Mouse (Mus musculus) urinary bladder, postnatal 14 days (tissue): ENCODE measurements around the gene Rrp7a.
A peak's percentile ranks its signal among the peaks of the same experiment; 100 is the strongest.

Experiments
- DNase-seq: peaks from one replicate; pipeline ENCODE4 v3.0.0; 2021; ENCODE audit warnings: low spot score

The Rrp7a gene

DNA sequence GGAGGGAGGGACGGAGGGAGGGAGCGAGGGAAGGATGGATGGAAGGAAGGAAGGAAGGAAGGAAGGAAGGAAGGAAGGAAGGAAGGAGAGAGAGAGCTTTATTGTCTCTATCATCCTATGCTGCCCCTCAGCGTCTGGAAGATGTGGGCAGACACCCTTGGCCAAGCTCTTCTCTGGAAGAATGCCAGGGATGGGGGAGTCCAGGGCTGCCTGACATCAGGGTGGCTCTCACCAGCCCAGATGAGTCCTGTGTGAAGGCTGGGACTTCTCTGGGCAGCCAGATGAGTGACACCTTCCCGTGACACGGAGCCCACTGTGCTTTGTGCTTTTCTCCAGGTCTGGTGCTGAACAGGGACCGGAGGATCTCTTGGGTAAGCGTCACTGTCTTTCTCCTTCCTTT lies 10.7 kb downstream of the Rrp7a start:
- no peak for DNase-seq

DNA sequence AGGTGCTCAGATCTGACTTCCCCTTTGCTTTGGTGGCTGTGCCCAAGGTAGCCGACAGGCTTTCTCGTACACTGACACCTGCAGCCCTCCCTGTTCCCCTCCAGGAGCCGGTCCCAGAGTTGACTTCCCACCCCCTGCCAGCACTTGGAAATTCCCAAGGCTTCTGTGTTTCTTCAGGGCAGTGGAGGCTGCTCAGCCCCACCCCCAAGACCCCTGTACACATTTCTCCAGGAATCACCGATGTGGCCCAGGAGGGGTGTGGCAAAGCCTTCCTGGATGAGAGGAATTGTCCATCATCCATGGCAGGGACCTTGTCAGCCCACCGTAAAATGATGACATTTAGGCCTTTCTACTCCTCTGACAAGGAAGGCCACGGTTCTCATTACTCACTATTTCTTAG lies 11.3 kb downstream of the Rrp7a start:
- DNase-seq = no peak

DNA sequence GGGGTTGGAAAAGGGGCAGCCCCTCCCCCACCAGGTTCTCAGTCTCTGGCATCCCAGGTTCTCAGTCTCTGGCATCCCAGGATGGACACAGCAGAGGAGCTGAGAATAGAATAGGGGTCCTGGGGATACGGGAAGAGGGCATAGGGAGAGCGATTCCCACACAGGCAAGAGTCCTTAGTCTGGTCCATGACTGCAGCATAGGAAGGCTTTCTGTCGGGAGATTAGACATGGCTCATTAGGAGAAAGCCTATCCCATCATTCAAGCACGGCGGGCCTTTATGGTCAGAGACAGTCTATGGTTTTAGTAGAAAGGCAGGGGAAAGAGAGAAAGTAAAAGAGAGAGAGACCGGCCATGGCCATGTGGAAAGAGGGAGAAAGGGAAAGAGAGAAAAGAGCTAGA lies 14.8 kb downstream of the Rrp7a start:
- no peak for DNase-seq

DNA sequence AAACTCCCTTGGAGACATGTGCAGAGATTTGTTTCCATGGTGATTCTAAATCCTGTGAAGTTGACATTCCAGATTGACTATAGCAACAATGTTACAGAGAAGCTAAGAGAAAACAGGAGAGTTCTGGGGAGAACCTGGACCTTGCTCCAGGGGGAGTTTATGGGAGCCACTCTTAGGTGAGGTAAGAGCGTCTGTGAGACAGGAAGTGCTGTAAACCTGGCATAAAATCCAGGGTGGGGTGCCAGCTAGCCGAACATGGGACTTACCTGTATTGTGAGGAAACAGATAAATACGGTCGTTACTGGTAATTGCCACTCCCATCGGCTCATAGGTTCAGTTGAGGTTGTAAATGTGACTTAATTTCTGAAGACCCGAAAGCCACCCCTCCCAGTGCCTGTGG lies 16.2 kb downstream of the Rrp7a start:
- DNase-seq = no peak

DNA sequence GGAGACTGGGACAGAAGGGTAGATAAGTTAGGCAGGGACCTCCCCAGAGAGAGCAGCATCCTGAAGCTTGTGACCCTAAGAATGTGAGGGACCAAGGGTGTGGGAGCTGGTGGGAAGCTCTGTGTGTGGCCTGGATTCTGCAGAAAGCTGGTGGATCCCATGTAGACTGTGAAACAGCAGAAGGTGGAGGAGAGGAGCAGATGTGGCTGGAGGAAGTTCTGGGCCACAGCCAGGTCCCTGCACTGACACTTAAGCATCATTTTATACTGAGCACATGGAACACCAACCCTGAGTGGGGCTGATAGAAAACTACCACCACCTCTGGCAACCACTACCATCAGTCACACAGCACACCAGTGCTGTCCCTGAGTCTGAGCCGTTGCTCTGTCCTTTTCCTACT lies 19.5 kb downstream of the Rrp7a start:
- DNase-seq = no peak

DNA sequence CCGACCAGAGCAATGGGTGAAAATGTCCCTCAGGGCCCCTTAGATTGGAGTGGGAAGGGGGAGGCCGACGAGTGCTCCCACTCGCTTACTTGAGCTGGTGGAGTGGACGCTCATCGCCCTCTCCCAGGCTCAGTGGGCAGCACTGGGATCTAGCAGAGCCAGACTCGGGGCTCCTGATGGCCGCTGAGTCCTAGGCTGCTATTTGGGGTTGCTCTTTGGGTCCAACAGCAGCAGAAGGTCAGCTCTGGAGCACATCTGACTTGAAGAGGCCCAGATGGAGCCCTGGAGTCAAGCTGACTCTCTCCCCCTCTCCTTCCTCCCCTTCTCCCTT lies 22.3 kb downstream of the Rrp7a start:
- no peak for DNase-seq

DNA sequence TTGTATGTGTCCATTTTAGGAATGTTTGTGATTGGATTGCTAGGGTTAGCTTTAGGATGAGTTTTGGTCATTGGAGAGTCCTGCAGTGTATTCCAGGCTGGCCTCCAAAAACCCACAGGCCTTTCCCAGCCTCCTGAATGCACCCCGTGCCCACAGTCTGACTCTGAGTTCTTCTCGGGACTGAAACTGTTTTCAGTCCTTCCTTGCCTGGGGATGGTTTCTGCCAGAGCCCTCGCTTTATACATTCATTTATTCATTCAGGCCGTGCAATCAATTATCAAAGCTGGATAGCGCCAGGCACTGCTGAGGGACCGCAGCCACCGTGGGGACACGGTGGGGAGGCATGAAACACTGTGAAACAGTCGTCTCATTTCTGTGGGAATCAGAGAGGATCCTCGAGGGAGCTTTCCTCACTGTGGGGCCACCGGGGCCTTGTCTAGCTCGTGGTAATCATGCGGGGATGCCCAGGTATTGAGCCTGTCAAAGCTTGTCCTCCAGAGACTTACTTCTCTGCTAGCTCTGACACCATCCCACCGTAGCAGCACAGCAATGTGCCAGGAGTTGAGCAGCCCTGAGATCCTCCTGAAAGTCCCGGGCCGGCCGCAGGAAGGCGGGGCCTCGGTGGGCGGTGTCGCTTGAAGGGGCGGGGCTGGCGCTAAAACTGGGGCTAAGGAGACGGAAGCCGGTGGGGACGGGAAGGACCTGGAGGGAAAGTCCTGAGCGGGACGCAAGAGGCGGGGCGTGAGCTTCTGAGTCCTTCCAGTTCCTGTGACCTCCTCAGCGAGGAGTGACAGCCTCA lies 22.9 kb downstream of the Rrp7a start:
- DNase-seq = peak; percentile 95

DNA sequence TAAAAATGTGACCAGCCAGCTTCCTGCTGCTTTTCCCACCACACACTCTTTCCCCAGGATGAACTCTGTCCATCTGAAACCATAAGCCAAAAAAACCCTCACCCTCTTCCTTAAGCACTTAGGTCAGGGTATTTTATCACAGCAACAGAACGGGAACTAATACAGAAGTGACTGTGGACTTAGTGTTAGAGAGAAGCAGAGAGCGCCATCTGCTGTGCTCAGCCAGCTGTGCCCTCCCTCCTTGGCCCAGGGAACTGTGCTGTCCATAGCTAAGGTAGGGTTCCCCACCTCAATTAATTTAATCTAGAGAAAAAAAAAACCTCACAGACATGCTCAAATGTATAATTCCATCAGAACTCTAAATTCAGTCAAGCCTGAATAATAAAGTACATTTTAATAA lies 26.7 kb downstream of the Rrp7a start:
- DNase-seq = no peak

DNA sequence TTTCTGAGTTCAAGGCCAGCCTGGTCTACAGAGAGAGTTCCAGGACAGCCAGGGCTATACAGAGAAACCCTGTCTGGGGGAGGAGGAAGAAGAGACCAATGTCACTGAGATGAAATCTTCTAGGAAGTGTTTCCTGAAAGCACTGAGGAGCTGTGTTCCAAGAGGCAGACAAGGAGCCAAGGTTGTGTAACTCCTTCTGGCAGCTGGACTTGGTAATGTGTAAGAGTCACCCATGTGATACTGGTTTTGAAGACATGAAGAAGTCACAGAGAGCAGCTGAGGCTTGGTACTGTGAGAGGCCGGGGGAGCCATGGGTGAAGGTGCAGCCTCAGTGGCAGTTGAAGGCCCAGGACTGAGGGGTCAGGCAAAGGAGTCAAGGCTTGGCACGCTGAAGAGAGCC lies 28.9 kb downstream of the Rrp7a start:
- no peak for DNase-seq

DNA sequence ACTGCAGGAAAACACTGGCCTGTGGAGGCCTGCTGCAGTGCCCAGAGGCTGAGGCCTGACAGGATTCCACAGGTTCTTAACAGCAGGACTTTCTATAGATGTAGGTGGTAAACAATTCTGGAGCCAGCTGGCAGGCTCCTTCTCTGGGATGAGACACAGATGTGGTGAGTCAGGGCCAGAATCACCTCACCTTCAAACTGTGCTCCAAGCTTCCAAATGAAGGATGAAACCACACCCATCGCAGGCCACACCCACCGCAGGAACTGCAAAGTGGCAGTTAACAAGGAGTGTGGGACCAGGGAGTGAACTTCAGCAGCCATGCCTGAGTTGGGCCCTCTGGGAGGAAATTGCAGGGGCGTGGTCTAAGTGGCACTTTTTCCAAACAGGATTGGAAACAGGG lies 31.7 kb downstream of the Rrp7a start:
- DNase-seq = no peak

DNA sequence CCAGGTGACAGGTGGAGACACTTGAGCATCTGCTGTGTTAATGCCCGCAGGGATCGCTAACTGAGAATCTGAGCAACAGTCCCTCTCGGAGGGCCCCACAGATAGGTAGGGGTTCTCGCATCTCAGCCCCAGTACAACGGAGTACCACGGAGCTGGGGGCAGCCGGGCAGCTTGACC lies 33.3 kb downstream of the Rrp7a start, which contains the start of gene Serhl:
TSS of gene Serhl (plus strand) at position 78 of the 177 bp plus-strand sequence.
- DNase-seq = no peak

DNA sequence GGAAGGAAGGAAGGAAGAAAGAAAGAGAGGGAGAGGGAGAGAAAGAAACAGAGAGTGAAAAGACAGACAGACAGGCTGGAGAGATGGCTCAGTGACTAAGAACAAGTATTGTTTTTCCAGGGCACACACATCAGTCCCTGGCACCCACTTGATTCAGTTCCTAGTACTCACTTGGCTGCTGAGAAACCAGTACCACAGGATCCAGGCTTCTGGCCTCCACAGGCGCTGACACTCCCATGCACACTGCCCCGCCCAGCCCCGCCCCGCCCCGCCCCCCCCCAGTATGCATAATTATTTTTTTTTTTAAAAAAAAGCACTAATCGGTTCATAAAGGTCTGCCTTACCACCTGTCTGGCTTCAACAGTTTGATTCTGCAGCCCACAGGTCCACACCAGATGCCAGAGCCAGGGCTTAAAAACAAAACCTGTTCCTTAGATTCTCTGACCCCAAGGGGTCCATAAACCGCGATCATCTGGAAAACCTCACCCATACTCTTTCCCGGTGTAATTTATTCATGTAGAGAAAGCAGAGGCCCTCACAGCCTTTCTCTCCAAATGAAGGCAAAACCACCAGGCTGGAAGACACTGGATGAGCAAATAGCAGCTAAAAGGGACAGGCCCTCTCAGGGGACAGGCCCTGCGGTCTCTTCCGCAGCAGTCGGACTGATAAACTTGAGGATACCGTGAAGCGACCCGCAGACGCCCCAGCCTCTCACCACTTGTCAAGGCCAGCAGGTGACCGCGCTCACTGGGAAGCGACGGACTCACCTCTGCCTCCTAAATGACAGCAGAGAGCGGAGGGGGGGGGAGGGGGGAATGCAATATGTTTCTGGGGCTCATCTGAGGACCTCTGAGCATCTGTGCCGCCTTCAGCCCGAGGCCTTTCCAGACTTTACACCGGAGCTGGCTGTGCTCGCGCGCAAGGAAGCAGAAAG lies 33.8 kb downstream of the Rrp7a start:
- DNase-seq = no peak

DNA sequence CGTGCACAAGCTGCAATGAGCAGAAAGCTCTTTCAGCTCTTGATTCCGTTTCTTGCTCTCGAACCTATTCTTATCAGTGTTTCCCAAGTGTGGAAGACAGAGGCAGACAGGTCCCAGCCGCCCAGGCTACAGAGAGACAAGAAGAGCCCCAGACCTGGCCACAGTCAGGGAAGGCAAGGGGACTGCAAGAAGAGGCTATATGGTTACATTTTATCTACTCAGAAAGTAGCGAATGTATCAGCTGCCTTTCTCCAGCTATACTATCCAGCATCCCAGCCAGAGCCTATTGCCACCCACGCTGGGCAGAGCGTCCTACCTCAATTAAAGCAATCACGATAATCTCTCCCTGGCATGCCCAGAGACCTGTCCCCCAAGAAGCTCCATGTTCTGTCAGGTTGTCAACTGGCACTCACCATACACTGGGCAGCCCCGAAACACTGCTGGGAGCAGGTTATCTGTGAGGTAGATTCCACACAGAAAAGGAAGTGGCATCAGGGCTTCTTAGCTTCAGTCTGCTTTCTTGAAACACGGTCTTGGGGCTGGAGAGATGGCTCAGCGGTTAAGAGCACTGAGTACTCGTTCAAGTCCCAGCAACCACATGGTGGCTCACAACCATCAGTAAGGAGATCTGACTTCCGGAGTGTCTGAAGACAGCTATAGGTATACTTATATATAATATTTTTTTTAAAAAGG lies 35.8 kb downstream of the Rrp7a start:
- DNase-seq = no peak

DNA sequence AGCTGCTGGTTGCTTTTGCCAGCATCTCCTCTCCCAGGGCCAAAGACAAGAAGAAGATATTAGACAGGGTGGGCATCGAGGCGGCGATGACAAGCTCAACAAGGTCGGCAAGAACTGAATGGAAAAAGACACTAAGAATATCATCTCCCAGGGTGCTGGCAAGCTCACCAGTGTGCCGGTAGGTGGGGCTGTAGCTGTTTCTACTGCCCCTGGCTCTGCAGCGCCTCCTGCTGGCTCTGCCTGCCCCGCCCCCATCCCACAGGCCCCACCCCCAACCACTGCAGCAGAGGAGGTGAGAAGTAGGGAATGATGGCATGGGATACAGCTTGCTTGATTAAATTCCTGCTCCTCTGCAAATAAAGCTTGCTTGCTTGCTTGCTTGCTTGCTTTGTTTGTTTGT lies 36.7 kb downstream of the Rrp7a start:
- DNase-seq = peak; percentile 59

DNA sequence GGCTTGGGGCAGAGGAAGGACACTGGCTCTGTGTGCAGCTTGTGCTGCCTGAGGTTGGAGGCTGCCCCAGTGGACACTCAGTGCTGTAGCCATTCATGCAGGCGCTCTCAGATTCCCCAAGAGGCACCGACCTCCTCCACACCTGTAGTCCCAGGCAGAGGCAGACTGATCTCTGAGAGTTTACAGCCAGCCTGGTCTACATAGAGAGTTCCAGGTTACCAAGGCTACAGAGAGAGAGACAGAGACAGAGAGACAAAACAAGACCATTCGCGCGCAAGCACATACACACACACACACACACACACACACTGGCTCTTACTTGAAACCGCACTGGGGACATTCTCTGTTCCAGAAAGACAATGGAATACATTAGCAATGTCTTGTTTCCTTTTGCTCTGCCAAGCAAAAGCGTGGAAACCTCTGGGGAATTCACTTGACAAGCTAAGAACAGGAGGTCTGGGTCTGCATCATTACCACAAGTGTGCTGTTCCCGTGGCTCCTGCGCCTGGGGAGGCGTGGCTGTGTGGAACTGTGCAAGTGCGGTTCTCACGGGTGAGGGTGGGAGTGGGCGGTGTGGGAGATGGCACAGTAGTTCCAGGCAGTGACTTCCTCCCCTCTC lies 38.5 kb downstream of the Rrp7a start:
- DNase-seq = no peak

DNA sequence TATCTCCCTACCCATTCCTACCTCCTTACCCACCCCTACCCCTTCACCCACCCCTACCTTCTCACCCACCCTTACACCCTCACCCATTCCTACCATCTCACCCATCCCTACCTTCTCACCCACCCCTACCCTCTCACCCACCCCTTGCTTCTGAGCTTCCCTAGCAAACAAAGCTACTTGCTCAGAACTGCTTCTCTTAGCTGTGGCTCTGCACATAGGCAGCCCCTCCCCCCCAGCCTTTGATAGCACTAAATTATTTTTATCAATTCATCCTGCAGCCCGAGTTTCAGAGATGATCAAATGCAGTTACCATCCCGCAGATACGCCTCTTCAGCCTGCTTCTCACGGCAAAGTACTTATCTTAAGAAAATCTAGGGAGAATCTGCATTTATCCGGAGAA lies 39.1 kb downstream of the Rrp7a start:
- DNase-seq = no peak

DNA sequence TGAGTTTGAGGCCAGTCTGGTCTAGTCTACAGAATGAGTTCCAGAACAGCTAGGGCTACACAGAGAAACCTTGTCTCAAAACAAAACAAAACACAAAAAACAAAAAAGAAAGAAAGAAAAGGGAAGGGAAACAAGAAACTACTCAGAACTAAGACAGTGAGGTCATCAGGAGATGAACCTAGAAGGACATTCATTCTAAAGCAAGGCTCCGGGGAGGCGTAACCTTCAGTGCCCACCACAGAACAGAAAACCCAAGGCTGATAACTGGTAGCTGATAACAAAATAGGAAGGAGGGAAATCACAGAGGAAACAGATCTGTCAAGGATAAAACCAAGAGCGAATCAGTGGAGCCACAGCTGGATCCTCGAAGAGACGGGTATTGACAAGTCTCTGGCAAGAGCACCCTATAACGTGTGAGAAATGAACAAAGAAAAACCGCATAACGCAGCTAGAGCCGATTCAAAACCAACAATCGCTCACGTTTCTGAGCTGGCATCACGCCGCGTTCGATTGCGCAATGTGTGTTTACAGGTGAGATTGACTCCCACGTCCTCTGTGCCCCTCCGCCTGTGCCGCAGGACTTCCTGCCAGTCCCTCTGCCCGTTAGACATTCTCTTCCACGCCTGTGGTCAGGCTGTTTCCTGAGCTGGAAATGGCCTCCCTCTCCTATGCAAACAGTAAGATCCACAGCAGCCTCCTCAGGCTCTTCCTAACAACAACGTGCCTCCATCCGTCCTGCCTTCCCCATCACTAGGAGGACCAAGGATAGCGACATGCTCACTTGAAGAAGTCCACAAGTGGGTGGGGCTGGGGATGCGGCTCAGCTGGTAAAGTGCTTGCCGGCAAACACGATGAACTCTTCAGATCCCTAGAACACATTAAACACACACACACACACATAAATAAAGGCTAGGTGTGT lies 46.7 kb downstream of the Rrp7a start:
- peak; percentile 60 for DNase-seq

DNA sequence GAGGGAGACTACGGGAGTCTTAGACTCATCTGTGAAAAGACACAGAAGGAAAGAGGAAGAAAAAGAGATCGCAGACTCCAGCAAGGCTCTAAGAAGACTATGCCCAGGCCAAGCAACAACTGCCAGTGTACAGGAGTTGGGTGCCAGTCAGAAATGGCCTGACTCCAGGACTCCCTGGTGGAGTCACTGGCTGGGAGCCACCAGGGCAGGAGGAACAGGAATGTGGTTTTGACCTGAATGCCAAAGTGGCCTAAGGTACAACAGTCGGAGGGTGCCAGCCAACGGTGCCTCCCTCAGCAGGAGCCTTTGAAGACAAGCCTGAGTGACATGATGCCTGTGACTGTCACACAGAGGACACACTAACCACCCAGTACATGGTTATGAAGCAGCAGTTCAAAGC lies 48.4 kb downstream of the Rrp7a start:
- peak; percentile 22 for DNase-seq

DNA sequence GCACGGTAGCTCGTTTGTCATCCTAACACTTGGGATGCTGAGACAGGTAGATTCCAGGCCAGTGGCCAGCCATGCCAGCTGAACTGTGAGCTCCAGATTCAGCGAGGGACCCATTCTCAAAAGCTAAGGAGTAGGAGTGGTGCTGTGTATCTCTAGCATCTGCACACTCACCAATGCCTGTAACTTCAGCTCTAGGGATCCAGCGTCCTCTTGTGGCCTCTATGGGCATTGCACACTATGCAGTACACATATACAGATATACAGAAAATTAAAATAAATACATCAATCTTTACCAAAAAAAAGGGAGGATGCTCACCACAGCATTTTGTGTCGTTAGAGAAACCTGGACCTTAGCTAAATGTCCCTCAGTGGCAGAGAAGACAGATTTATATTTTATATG lies 50.8 kb downstream of the Rrp7a start:
- DNase-seq = no peak

DNA sequence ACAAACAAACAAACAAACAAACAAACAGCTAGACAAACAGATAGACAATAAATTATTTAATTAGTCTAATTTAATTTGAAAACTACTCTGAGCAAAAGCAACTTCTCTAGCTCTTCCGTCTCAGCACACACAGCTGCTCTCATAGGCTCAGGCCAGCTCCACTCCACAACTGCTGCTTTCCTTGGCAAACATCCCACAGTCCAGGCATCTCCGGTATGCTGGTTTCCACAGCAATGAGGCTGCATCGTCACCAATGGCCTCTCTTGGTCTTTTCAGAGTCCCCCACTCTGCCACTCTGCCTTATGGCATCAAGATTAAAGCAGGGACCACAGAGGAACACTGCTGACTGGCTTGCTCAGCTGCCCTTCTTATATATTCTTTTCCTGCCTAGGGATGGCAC lies 51.7 kb downstream of the Rrp7a start:
- DNase-seq = no peak

DNA sequence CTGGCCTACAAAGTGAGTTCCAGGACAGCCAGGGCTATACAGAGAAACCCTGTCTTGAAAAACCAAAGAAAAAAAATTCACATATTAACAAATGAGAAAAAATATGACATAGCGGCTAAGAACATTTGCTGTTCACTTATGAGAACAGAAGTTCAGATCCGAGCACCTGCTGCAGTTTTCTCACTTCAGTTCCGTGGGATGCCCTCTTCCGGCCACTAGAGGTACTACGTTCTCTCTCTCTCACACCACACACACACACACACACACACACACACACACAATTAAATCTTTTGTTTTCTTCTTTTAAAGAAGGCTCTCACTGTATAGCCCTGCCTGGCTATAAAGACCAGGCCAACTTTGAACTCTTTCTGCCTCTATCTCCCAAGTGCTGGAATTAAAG lies 54.3 kb downstream of the Rrp7a start:
- no peak for DNase-seq

DNA sequence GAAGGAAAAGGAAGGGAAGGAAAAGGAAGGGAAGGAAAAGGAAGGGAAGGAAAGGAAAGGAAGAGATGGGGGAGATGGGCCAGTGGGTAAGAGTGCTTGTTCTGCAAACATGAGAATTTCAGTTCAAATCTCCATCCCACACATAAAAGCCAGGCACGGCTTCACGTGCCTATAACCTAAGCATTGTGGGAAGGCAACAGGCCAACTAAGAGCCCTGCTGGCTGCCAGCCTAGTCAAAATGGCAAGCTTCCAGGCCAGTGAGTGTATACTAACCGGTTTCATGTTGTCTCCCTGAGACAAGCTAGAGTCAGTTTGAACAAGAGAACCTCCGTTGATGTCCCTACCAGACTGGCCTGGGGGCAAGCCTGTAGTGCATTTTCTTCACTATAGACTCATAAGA lies 57.1 kb downstream of the Rrp7a start:
- DNase-seq = peak; percentile 71
